Mouse (Mus musculus): ENCODE results near the gene Gfap. TPM values are rescaled to one million over a fixed set of nuclear protein-coding genes. Genes with fewer than 3 reads are reported as not detected.
A peak's percentile ranks its signal among the peaks of the same experiment; 100 is the strongest.

The Gfap gene
- polyA plus RNA-seq, 1 experiment from 2014 or later: 8.3 TPM

- Histone ChIP-seq H3K27ac (ENCODE audit: low read length) (no peak overlapping the region), H3K36me3 (ENCODE audit: control insufficient read depth, insufficient read depth) (no peaks in the 10 kb centered on the region), H3K9me3 (replicated peaks; ENCODE audit: control insufficient read depth, low read length) (no peaks in the 10 kb centered on the region), H3K9ac (ENCODE audit: low read depth, low read length) (no peak overlapping the region), H3K4me2 (ENCODE audit: low read depth, low read length) (no peak overlapping the region), H3K27me3 (ENCODE audit: control insufficient read depth, insufficient read depth, low read depth, low read length) (peaks cover 31% of the 10 kb centered on the region), H3K4me1 (ENCODE audit: control insufficient read depth, low read depth, low read length) (no peaks in the 10 kb centered on the region; the same call in 1 of the 2 replicates), H3K4me3 (ENCODE audit: low read depth, low read length) (no peak overlapping the region)
- ATAC-seq (ENCODE audit: low read depth): no peak
- 50% methylated on average over 3 of the region's 3 CpGs for WGBS (ENCODE audit: insufficient replicate concordance)
Observed at GRCm38 (mm10) chr11:102937529-102938182, 36.9 kb upstream of the Gfap start.

GRCm38 (mm10) chr11:102936272-102936671, 35.6 kb upstream of the Gfap start:
- H3K4me2 ChIP-seq (ENCODE audit: low read depth, low read length): no peak overlapping the region
- no peak for ATAC-seq (ENCODE audit: low read depth)
- no peaks in the 10 kb centered on the region for H3K36me3 ChIP-seq (ENCODE audit: control insufficient read depth, insufficient read depth)
- H3K27me3 ChIP-seq (ENCODE audit: control insufficient read depth, insufficient read depth, low read depth, low read length): peaks cover 28% of the 10 kb centered on the region
- 42% methylated on average over 4 of the region's 4 CpGs for WGBS (ENCODE audit: insufficient replicate concordance)
- H3K4me1 ChIP-seq (ENCODE audit: control insufficient read depth, low read depth, low read length): no peaks in the 10 kb centered on the region; the same call in 1 of the 2 replicates
- H3K27ac ChIP-seq (ENCODE audit: low read length): no peak overlapping the region
- no peaks in the 10 kb centered on the region for H3K9me3 ChIP-seq (replicated peaks; ENCODE audit: control insufficient read depth, low read length)
- no peak overlapping the region for H3K4me3 ChIP-seq (ENCODE audit: low read depth, low read length)
- no peak overlapping the region for H3K9ac ChIP-seq (ENCODE audit: low read depth, low read length)

GRCm38 (mm10) chr11:102930672-102931071, 30.0 kb upstream of the Gfap start:
- Histone ChIP-seq H3K4me3 (ENCODE audit: low read depth, low read length) (no peak overlapping the region), H3K27ac (ENCODE audit: low read length) (no peak overlapping the region), H3K36me3 (ENCODE audit: control insufficient read depth, insufficient read depth) (no peaks in the 10 kb centered on the region), H3K9me3 (replicated peaks; ENCODE audit: control insufficient read depth, low read length) (no peaks in the 10 kb centered on the region), H3K4me2 (ENCODE audit: low read depth, low read length) (no peak overlapping the region), H3K27me3 (ENCODE audit: control insufficient read depth, insufficient read depth, low read depth, low read length) (peaks cover 10% of the 10 kb centered on the region), H3K4me1 (ENCODE audit: control insufficient read depth, low read depth, low read length) (no peaks in the 10 kb centered on the region), H3K9ac (ENCODE audit: low read depth, low read length) (no peak overlapping the region)
- ATAC-seq (ENCODE audit: low read depth): no peak
- 55% methylated on average over 10 of the region's 10 CpGs for WGBS (ENCODE audit: insufficient replicate concordance)

- H3K9ac ChIP-seq (ENCODE audit: low read depth, low read length): peak overlapping the region; percentile 95
- under 1% methylated on average over 10 of the region's 10 CpGs for WGBS (ENCODE audit: insufficient replicate concordance)
- 0 out of 2 replicates have a peak, but pooled peaks cover under 1% of the 10 kb centered on the region for H3K27me3 ChIP-seq (ENCODE audit: control insufficient read depth, insufficient read depth, low read depth, low read length)
- H3K4me3 ChIP-seq (ENCODE audit: low read depth, low read length): peak overlapping the region; percentile 94
- H3K27ac ChIP-seq (ENCODE audit: low read length): peak overlapping the region; percentile 97
- peaks cover 18% of the 10 kb centered on the region for H3K4me1 ChIP-seq (ENCODE audit: control insufficient read depth, low read depth, low read length)
- H3K9me3 ChIP-seq (replicated peaks; ENCODE audit: control insufficient read depth, low read length): no peaks in the 10 kb centered on the region
- peak; percentile 25 for ATAC-seq (ENCODE audit: low read depth)
- H3K36me3 ChIP-seq (ENCODE audit: control insufficient read depth, insufficient read depth): peaks cover 9% of the 10 kb centered on the region
- peak overlapping the region; percentile 63 for H3K4me2 ChIP-seq (ENCODE audit: low read depth, low read length)
Observed at GRCm38 (mm10) chr11:102925351-102925717, 24.6 kb upstream of the Gfap start.

GRCm38 (mm10) chr11:102924557-102925350, 24.0 kb upstream of the Gfap start, which contains the start of gene Kif18b:
Gene Kif18b (minus strand): TSS chr11:102925124.
- no peaks in the 10 kb centered on the region for H3K27me3 ChIP-seq (ENCODE audit: control insufficient read depth, insufficient read depth, low read depth, low read length)
- peak within 1 kb of the TSS; percentile 97 for H3K27ac ChIP-seq (ENCODE audit: low read length)
- no peaks in the 10 kb centered on the region for H3K9me3 ChIP-seq (replicated peaks; ENCODE audit: control insufficient read depth, low read length)
- peaks cover 9% of the 10 kb centered on the region for H3K36me3 ChIP-seq (ENCODE audit: control insufficient read depth, insufficient read depth)
- H3K4me2 ChIP-seq (ENCODE audit: low read depth, low read length): peak within 1 kb of the TSS; percentile 74
- WGBS (ENCODE audit: insufficient replicate concordance): under 1% methylated on average over 62 of the region's 62 CpGs
- H3K4me3 ChIP-seq (ENCODE audit: low read depth, low read length): peak within 1 kb of the TSS; percentile 94
- peak within 1 kb of the TSS; percentile 95 for H3K9ac ChIP-seq (ENCODE audit: low read depth, low read length)
- peaks cover 18% of the 10 kb centered on the region for H3K4me1 ChIP-seq (ENCODE audit: control insufficient read depth, low read depth, low read length)
- peak; percentile 93 for ATAC-seq (ENCODE audit: low read depth)

- 87% methylated on average over 6 of the region's 6 CpGs for WGBS (ENCODE audit: insufficient replicate concordance)
- no peak for ATAC-seq (ENCODE audit: low read depth)
- Histone ChIP-seq H3K27me3 (ENCODE audit: control insufficient read depth, insufficient read depth, low read depth, low read length) (no peaks in the 10 kb centered on the region), H3K9me3 (replicated peaks; ENCODE audit: control insufficient read depth, low read length) (no peaks in the 10 kb centered on the region), H3K4me2 (ENCODE audit: low read depth, low read length) (no peak overlapping the region), H3K36me3 (ENCODE audit: control insufficient read depth, insufficient read depth) (peaks cover 10% of the 10 kb centered on the region), H3K27ac (ENCODE audit: low read length) (0 out of 2 replicates have a peak overlapping the region, but pooled peaks have one; percentile 10), H3K4me1 (ENCODE audit: control insufficient read depth, low read depth, low read length) (peaks cover 18% of the 10 kb centered on the region), H3K9ac (ENCODE audit: low read depth, low read length) (no peak overlapping the region), H3K4me3 (ENCODE audit: low read depth, low read length) (no peak overlapping the region)
Observed at GRCm38 (mm10) chr11:102921491-102921890, 20.8 kb upstream of the Gfap start.

GRCm38 (mm10) chr11:102918077-102918476, 17.4 kb upstream of the Gfap start:
- H3K4me1 ChIP-seq (ENCODE audit: control insufficient read depth, low read depth, low read length): peaks cover 14% of the 10 kb centered on the region
- no peak overlapping the region for H3K4me3 ChIP-seq (ENCODE audit: low read depth, low read length)
- H3K4me2 ChIP-seq (ENCODE audit: low read depth, low read length): no peak overlapping the region
- no peak overlapping the region for H3K9ac ChIP-seq (ENCODE audit: low read depth, low read length)
- ATAC-seq (ENCODE audit: low read depth): no peak
- H3K27ac ChIP-seq (ENCODE audit: low read length): no peak overlapping the region
- no peaks in the 10 kb centered on the region for H3K27me3 ChIP-seq (ENCODE audit: control insufficient read depth, insufficient read depth, low read depth, low read length)
- peaks cover 45% of the 10 kb centered on the region for H3K36me3 ChIP-seq (ENCODE audit: control insufficient read depth, insufficient read depth)
- 78% methylated on average over 4 of the region's 4 CpGs for WGBS (ENCODE audit: insufficient replicate concordance)
- H3K9me3 ChIP-seq (replicated peaks; ENCODE audit: control insufficient read depth, low read length): no peaks in the 10 kb centered on the region

GRCm38 (mm10) chr11:102915380-102915779, 14.7 kb upstream of the Gfap start:
- Histone ChIP-seq H3K4me3 (ENCODE audit: low read depth, low read length) (no peak overlapping the region), H3K9ac (ENCODE audit: low read depth, low read length) (no peak overlapping the region), H3K27ac (ENCODE audit: low read length) (no peak overlapping the region), H3K36me3 (ENCODE audit: control insufficient read depth, insufficient read depth) (peaks cover 60% of the 10 kb centered on the region), H3K9me3 (replicated peaks; ENCODE audit: control insufficient read depth, low read length) (no peaks in the 10 kb centered on the region), H3K4me2 (ENCODE audit: low read depth, low read length) (no peak overlapping the region), H3K4me1 (ENCODE audit: control insufficient read depth, low read depth, low read length) (no peaks in the 10 kb centered on the region), H3K27me3 (ENCODE audit: control insufficient read depth, insufficient read depth, low read depth, low read length) (no peaks in the 10 kb centered on the region)
- ATAC-seq (ENCODE audit: low read depth): no peak
- 90% methylated on average over 9 of the region's 9 CpGs for WGBS (ENCODE audit: insufficient replicate concordance)

GRCm38 (mm10) chr11:102911376-102911775, 10.7 kb upstream of the Gfap start:
- Histone ChIP-seq H3K36me3 (ENCODE audit: control insufficient read depth, insufficient read depth) (peaks cover 97% of the 10 kb centered on the region), H3K4me3 (ENCODE audit: low read depth, low read length) (no peak overlapping the region), H3K9ac (ENCODE audit: low read depth, low read length) (no peak overlapping the region), H3K9me3 (replicated peaks; ENCODE audit: control insufficient read depth, low read length) (no peaks in the 10 kb centered on the region), H3K4me2 (ENCODE audit: low read depth, low read length) (no peak overlapping the region), H3K4me1 (ENCODE audit: control insufficient read depth, low read depth, low read length) (no peaks in the 10 kb centered on the region), H3K27ac (ENCODE audit: low read length) (no peak overlapping the region), H3K27me3 (ENCODE audit: control insufficient read depth, insufficient read depth, low read depth, low read length) (no peaks in the 10 kb centered on the region)
- no peak for ATAC-seq (ENCODE audit: low read depth)
- 81% methylated on average over 7 of the region's 7 CpGs for WGBS (ENCODE audit: insufficient replicate concordance)
